In genomic region chr1:134163476-134163875, GRCm38 (mm10) we compare ENCODE assay signal across 30 mouse cellular contexts. TPM values are rescaled to one million over a fixed set of nuclear protein-coding genes. Genes with fewer than 3 reads are reported as not detected.
DNase-seq lines count a peak whose midpoint lies in the region; ATAC-seq and TF ChIP-seq lines count a peak whose summit lies in the region.
"Had no signal": no experiment of that assay in that cellular context is flagged by ENCODE, and none has a peak within 500 bp of the region (broad histone marks: within the 10 kb centered on the region; RNA-seq: fewer than 3 reads in every experiment).

No protein-coding gene starts in this region.

- no peaks in the 10 kb centered on the region for H3K9me3 ChIP-seq in kidney, embryonic 14.5 days (ENCODE audit: control insufficient read depth, low read length)
- H3K9me3 ChIP-seq in liver, embryonic 12.5 days (replicated peaks), result no peaks in the 10 kb centered on the region
- H3K9me3 ChIP-seq in liver, postnatal 0 days (ENCODE audit: low read length), result no peaks in the 10 kb centered on the region
- H3K9me3 ChIP-seq: forebrain, embryonic 13.5 days; heart, embryonic 10.5 days; heart, embryonic 15.5 days; limb, embryonic 13.5 days; midbrain, embryonic 12.5 days; neural tube, embryonic 13.5 days had no signal

- no peak for ATAC-seq in kidney, embryonic 14.5 days (ENCODE audit: low FRiP score, low TSS enrichment)
- ATAC-seq in liver, embryonic 12.5 days, result no peak
- ATAC-seq in liver, postnatal 0 days, result peak; percentile 98
- ATAC-seq: forebrain, embryonic 13.5 days; hindbrain, postnatal 0 days; Patski had no signal

- peak; percentile 6 for DNase-seq in kidney, adult 18-20 months
- DNase-seq in liver, adult 2 months (ENCODE audit: extremely low read depth, low read depth, low spot score), result peak; percentile 81
- DNase-seq in kidney, postnatal 36 days, result peak; percentile 33 to 51
- peak; percentile 60 for DNase-seq in liver, postnatal 0 days
- DNase-seq in spleen, postnatal 36 days (ENCODE audit: low spot score in 2 of 2), result no peak
- DNase-seq in thymus, postnatal 0 days (ENCODE audit: low spot score), result no peak
- DNase-seq: adrenal gland, postnatal 14 days; cerebellum, adult 11 months; cerebellum, adult 9-10 months; cerebellum, postnatal 36 days; gastrocnemius, postnatal 25 days; heart, adult 11 months; heart, postnatal 36 days; lung, embryonic 14.5 days; lung, postnatal 14 days had no signal

- no peak for TF ChIP-seq POLR2A in liver, adult 2 months (IDR thresholded peaks at IDR 0.05; ENCODE audit: extremely low read depth, insufficient read depth, low read length)

- no peak overlapping the region for H3K27ac ChIP-seq in kidney, embryonic 14.5 days (ENCODE audit: low read depth, low read length)
- H3K27ac ChIP-seq in liver, adult 2 months (replicated peaks; ENCODE audit: insufficient read depth, low read depth, low read length), result no peak overlapping the region
- H3K27ac ChIP-seq in liver, embryonic 12.5 days, result no peak overlapping the region
- 0 out of 2 replicates have a peak overlapping the region, but pooled peaks have one; percentile 22 for H3K27ac ChIP-seq in liver, postnatal 0 days (ENCODE audit: low read depth)
- H3K27ac ChIP-seq: forebrain, embryonic 13.5 days; heart, embryonic 10.5 days; heart, embryonic 15.5 days; hindbrain, embryonic 12.5 days; hindbrain, postnatal 0 days; kidney, postnatal 0 days; limb, embryonic 13.5 days; midbrain, embryonic 12.5 days; neural tube, embryonic 13.5 days had no signal

- no peak overlapping the region for H3K4me3 ChIP-seq in kidney, embryonic 14.5 days (ENCODE audit: low read length)
- H3K4me3 ChIP-seq in liver, adult 2 months (ENCODE audit: insufficient read depth, low read depth, low read length), result no peak overlapping the region
- no peak overlapping the region for H3K4me3 ChIP-seq in liver, embryonic 12.5 days
- H3K4me3 ChIP-seq in liver, postnatal 0 days (ENCODE audit: low read depth, low read length), result no peak overlapping the region
- H3K4me3 ChIP-seq: forebrain, embryonic 13.5 days; heart, embryonic 10.5 days; heart, embryonic 15.5 days; hindbrain, embryonic 12.5 days; limb, embryonic 13.5 days; midbrain, embryonic 12.5 days; neural tube, embryonic 13.5 days had no signal

- H3K9ac ChIP-seq in kidney, embryonic 14.5 days (ENCODE audit: low read depth, low read length), result no peak overlapping the region
- no peak overlapping the region for H3K9ac ChIP-seq in liver, adult 2 months (ENCODE audit: low read depth, low read length)
- H3K9ac ChIP-seq in liver, embryonic 12.5 days, result no peak overlapping the region
- no peak overlapping the region for H3K9ac ChIP-seq in liver, postnatal 0 days (replicated peaks)
- H3K9ac ChIP-seq: forebrain, embryonic 13.5 days; heart, embryonic 15.5 days; hindbrain, embryonic 12.5 days; limb, embryonic 13.5 days; lung, embryonic 14.5 days; midbrain, embryonic 12.5 days; neural tube, embryonic 13.5 days had no signal

- TF ChIP-seq CTCF in liver, adult 2 months (IDR thresholded peaks at IDR 0.05; ENCODE audit: low read depth, low read length), result no peak
- TF ChIP-seq CTCF in liver, postnatal 0 days (IDR thresholded peaks at IDR 0.05; ENCODE audit: low read depth), result no peak

- no peak overlapping the region for H3K4me2 ChIP-seq in kidney, embryonic 14.5 days (replicated peaks; ENCODE audit: low read depth, low read length)
- H3K4me2 ChIP-seq in liver, embryonic 12.5 days, result no peak overlapping the region
- no peak overlapping the region for H3K4me2 ChIP-seq in liver, postnatal 0 days (ENCODE audit: low read depth, low read length)
- H3K4me2 ChIP-seq: forebrain, embryonic 13.5 days; heart, embryonic 15.5 days; hindbrain, embryonic 12.5 days; limb, embryonic 13.5 days; lung, embryonic 14.5 days; midbrain, embryonic 12.5 days; neural tube, embryonic 13.5 days had no signal

- TF ChIP-seq EP300 in liver, postnatal 0 days (IDR thresholded peaks at IDR 0.05; ENCODE audit: low read depth), result no peak

- H3K4me1 ChIP-seq in kidney, embryonic 14.5 days (ENCODE audit: control insufficient read depth, insufficient read depth, low read length), result no peaks in the 10 kb centered on the region
- no peaks in the 10 kb centered on the region for H3K4me1 ChIP-seq in liver, adult 2 months (ENCODE audit: control insufficient read depth, insufficient read depth, low read length)
- peaks cover 14% of the 10 kb centered on the region for H3K4me1 ChIP-seq in liver, embryonic 12.5 days
- H3K4me1 ChIP-seq in liver, postnatal 0 days (ENCODE audit: insufficient read depth), result peaks cover 8% of the 10 kb centered on the region
- H3K4me1 ChIP-seq: forebrain, embryonic 13.5 days; limb, embryonic 13.5 days; midbrain, embryonic 12.5 days; neural tube, embryonic 13.5 days had no signal

- H3K36me3 ChIP-seq in kidney, embryonic 14.5 days (ENCODE audit: control insufficient read depth, insufficient read depth, low read length), result no peaks in the 10 kb centered on the region
- H3K36me3 ChIP-seq in liver, adult 2 months (ENCODE audit: control insufficient read depth, insufficient read depth, low read length), result no peaks in the 10 kb centered on the region
- no peaks in the 10 kb centered on the region for H3K36me3 ChIP-seq in liver, embryonic 12.5 days
- no peaks in the 10 kb centered on the region for H3K36me3 ChIP-seq in liver, postnatal 0 days (replicated peaks; ENCODE audit: insufficient read depth, low read length)
- H3K36me3 ChIP-seq: heart, embryonic 10.5 days; heart, embryonic 15.5 days; hindbrain, embryonic 12.5 days; limb, embryonic 13.5 days; midbrain, embryonic 12.5 days; neural tube, embryonic 13.5 days had no signal

- WGBS in kidney, embryonic 14.5 days, result 78% methylated on average over 7 of the region's 7 CpGs
- 31% methylated on average over 7 of the region's 7 CpGs for WGBS in liver, adult 2 months
- 71% methylated on average over 7 of the region's 7 CpGs for WGBS in liver, embryonic 12.5 days (ENCODE audit: insufficient replicate concordance)
- 56% methylated on average over 7 of the region's 7 CpGs for WGBS in liver, postnatal 0 days (ENCODE audit: insufficient replicate concordance)

- H3K27me3 ChIP-seq in kidney, embryonic 14.5 days (ENCODE audit: control insufficient read depth, insufficient read depth, low read length), result no peaks in the 10 kb centered on the region
- no peaks in the 10 kb centered on the region for H3K27me3 ChIP-seq in liver, adult 2 months (ENCODE audit: control insufficient read depth, insufficient read depth, low read length)
- H3K27me3 ChIP-seq in liver, embryonic 12.5 days (replicated peaks), result peaks cover 27% of the 10 kb centered on the region
- H3K27me3 ChIP-seq in liver, postnatal 0 days (ENCODE audit: insufficient read depth, low read length), result no peaks in the 10 kb centered on the region
- H3K27me3 ChIP-seq: forebrain, embryonic 13.5 days; hindbrain, embryonic 12.5 days; limb, embryonic 13.5 days; neural tube, embryonic 13.5 days; Patski had no signal

- H3K79me2 ChIP-seq in liver, adult 2 months (ENCODE audit: control insufficient read depth, insufficient read depth, low read length), result no peaks in the 10 kb centered on the region

RNA-seq across cellular contexts. Expression of gene Chil1, which starts 18.5 kb away (rescaled TPM):
- polyA plus RNA-seq in kidney, embryonic 14.5 days (2014; fragmentation: Nextera tagmentation; extraction: Ambion mirVana), result 0.57 and 1.6 TPM in 2 replicates
- total RNA-seq in liver, adult 2 months (2014; rRNA removed), result 0.09 and 0.27 TPM in 2 replicates
- 0.30 and 0.34 TPM in 2 replicates for polyA plus RNA-seq in liver, adult 2 months (2012; rRNA removed)
- 1.4 and 1.5 TPM in 2 replicates for polyA plus RNA-seq in liver, embryonic 12.5 days (2016; fragmentation: Nextera tagmentation; extraction: Ambion mirVana)
- polyA plus RNA-seq in liver, postnatal 0 days (2015; fragmentation: Nextera tagmentation; extraction: Ambion mirVana), result 18.8 and 19.3 TPM in 2 replicates
- polyA plus RNA-seq in thymus, postnatal 0 days (2015; fragmentation: Nextera tagmentation; extraction: Ambion mirVana), result 5.3 and 5.9 TPM in 2 replicates
- total RNA-seq: MEL had no signal
- polyA plus RNA-seq: lung, embryonic 14.5 days had no signal

RNA-seq across cellular contexts. Expression of gene Mybph, which starts 29.8 kb away (rescaled TPM):
- polyA plus RNA-seq in kidney, embryonic 14.5 days (2014; fragmentation: Nextera tagmentation; extraction: Ambion mirVana), result 0.27 and 0.36 TPM in 2 replicates
- total RNA-seq in liver, adult 2 months (2014; rRNA removed), result not detected in 2 replicates
- polyA plus RNA-seq in liver, adult 2 months (2012; rRNA removed), result not detected in 2 replicates
- polyA plus RNA-seq in liver, embryonic 12.5 days (2016; fragmentation: Nextera tagmentation; extraction: Ambion mirVana), result 0.37 and 1.1 TPM in 2 replicates
- polyA plus RNA-seq in liver, postnatal 0 days (2015; fragmentation: Nextera tagmentation; extraction: Ambion mirVana), result 0.14 TPM in 1 of 2 replicates, not detected in the other
- 0.76 and 0.82 TPM in 2 replicates for polyA plus RNA-seq in thymus, postnatal 0 days (2015; fragmentation: Nextera tagmentation; extraction: Ambion mirVana)
- total RNA-seq: adrenal gland, postnatal 14 days; heart, postnatal 36 days; hindbrain, postnatal 0 days; MEL had no signal
- polyA plus RNA-seq: forebrain, embryonic 13.5 days; lung, embryonic 14.5 days; midbrain, embryonic 12.5 days; Patski; stomach, embryonic 14.5 days had no signal

RNA-seq across cellular contexts. Expression of gene Chit1, which starts 52.4 kb away (rescaled TPM):
- polyA plus RNA-seq in kidney, embryonic 14.5 days (2014; fragmentation: Nextera tagmentation; extraction: Ambion mirVana), result 0.14 and 0.28 TPM in 2 replicates
- total RNA-seq in liver, adult 2 months (2014; rRNA removed), result not detected in 2 replicates
- not detected in 2 replicates for polyA plus RNA-seq in liver, adult 2 months (2012; rRNA removed)
- polyA plus RNA-seq in liver, embryonic 12.5 days (2016; fragmentation: Nextera tagmentation; extraction: Ambion mirVana), result 0.07 and 0.12 TPM in 2 replicates
- 0.26 TPM in 2 replicates for polyA plus RNA-seq in liver, postnatal 0 days (2015; fragmentation: Nextera tagmentation; extraction: Ambion mirVana)
- polyA plus RNA-seq in thymus, postnatal 0 days (2015; fragmentation: Nextera tagmentation; extraction: Ambion mirVana), result 0.72 and 1.1 TPM in 2 replicates
- total RNA-seq: adrenal gland, postnatal 14 days; gastrocnemius, postnatal 25 days; heart, postnatal 36 days; hindbrain, postnatal 0 days; MEL had no signal
- polyA plus RNA-seq: embryonic facial prominence, embryonic 11.5 days; hindbrain, embryonic 12.5 days; lung, embryonic 14.5 days; midbrain, embryonic 12.5 days; Patski; stomach, embryonic 14.5 days had no signal

Comparison
In these comparisons a context has a peak if more than half of its experiments do, and no peak if none do; other contexts are left out.
1. DNase-seq: peak in kidney, adult 18-20 months (single experiment), liver, adult 2 months (single experiment), kidney, postnatal 36 days (2 of 2) and liver, postnatal 0 days (single experiment); none in spleen, postnatal 36 days (0 of 2) and thymus, postnatal 0 days (single experiment).